Mouse (Mus musculus) CH12.LX (cell line): ENCODE data around the gene Mettl21c.

Experiments used
- CTCF ChIP-seq, 2 experiments: IDR thresholded peaks in 1 of 2; conservative IDR thresholded peaks in 1 of 2; 2 replicates each; pipeline ENCODE4 v1.5.1; 2011 to 2012; ENCODE audit warnings: low read depth in 2 of 2, low read length in 2 of 2, improper control_type of control experiment in 1 of 2, inconsistent platforms in 1 of 2, mild to moderate bottlenecking in 1 of 2, moderate library complexity in 1 of 2
- ELF1 ChIP-seq: IDR thresholded peaks from 2 replicates; pipeline ENCODE4 v1.6.1; 2014; ENCODE audit warnings: low read depth, mild to moderate bottlenecking, inconsistent platforms, low read length, improper control_type of control experiment
- ETS1 ChIP-seq: conservative IDR thresholded peaks from 2 replicates; pipeline ENCODE4 v1.6.1; 2012; ENCODE audit warnings: low read depth, mild to moderate bottlenecking, inconsistent platforms, low read length, improper control_type of control experiment, moderate library complexity
- JUND ChIP-seq: conservative IDR thresholded peaks from 2 replicates; pipeline ENCODE4 v1.6.1; 2011; ENCODE audit warnings: low read depth, low read length, improper control_type of control experiment
- MAX ChIP-seq: IDR thresholded peaks from 2 replicates; pipeline ENCODE4 v1.6.1; 2011; ENCODE audit warnings: low read length, improper control_type of control experiment
- POLR2A ChIP-seq: IDR thresholded peaks from 2 replicates; pipeline ENCODE4 v1.6.1; 2011; ENCODE audit warnings: low read depth, mild to moderate bottlenecking, improper control_type of control experiment, low read length
- RAD21 ChIP-seq: IDR thresholded peaks from 2 replicates; pipeline ENCODE4 v1.6.1; 2011; ENCODE audit warnings: low read depth, mild to moderate bottlenecking, low read length, improper control_type of control experiment, moderate library complexity
- USF1 ChIP-seq: IDR thresholded peaks from 2 replicates; pipeline ENCODE4 v1.6.1; 2014; ENCODE audit warnings: low read depth, mild to moderate bottlenecking, inconsistent platforms, low read length, improper control_type of control experiment

GRCm38 (mm10) chr1:44042555-44042915 lies 22.7 kb upstream of the Mettl21c start:
- no peak for TF ChIP-seq MAX
- TF ChIP-seq ELF1 = no peak
- TF ChIP-seq POLR2A = no peak
- no peak for TF ChIP-seq CTCF (conservative IDR thresholded peaks at IDR 0.05 in 1 of 2, IDR thresholded peaks at IDR 0.05 in 1 of 2; ENCODE audit: low read depth in 2 of 2, low read length in 2 of 2)
- no peak for TF ChIP-seq ETS1
- no peak for TF ChIP-seq RAD21
- no peak for TF ChIP-seq JUND
- no peak for TF ChIP-seq USF1
